Mouse (Mus musculus): ENCODE results near the gene Sfxn5. TPM values are rescaled to one million over a fixed set of nuclear protein-coding genes. Genes with fewer than 3 reads are reported as not detected.

Gene Sfxn5
- polyA plus RNA-seq, 1 experiment, result 0.72 TPM

GRCm38 (mm10) chr6:85227520-85227919, 105.7 kb downstream of the Sfxn5 start:
- TF ChIP-seq GATA1 (IDR thresholded peaks at IDR 0.05; ENCODE audit: borderline replicate concordance, low read length) (no peak), FLI1 (IDR thresholded peaks at IDR 0.05; ENCODE audit: low read length) (no peak)
- H3K9me3 ChIP-seq, result no peaks in the 10 kb centered on the region
- peaks cover 53% of the 10 kb centered on the region for H3K27me3 ChIP-seq (replicated peaks)
- no peaks in the 10 kb centered on the region for H3K36me3 ChIP-seq (replicated peaks; ENCODE audit: low read length)
- H3K4me1 ChIP-seq, result no peaks in the 10 kb centered on the region
- no peak overlapping the region for H3K4me3 ChIP-seq (replicated peaks)

DNA sequence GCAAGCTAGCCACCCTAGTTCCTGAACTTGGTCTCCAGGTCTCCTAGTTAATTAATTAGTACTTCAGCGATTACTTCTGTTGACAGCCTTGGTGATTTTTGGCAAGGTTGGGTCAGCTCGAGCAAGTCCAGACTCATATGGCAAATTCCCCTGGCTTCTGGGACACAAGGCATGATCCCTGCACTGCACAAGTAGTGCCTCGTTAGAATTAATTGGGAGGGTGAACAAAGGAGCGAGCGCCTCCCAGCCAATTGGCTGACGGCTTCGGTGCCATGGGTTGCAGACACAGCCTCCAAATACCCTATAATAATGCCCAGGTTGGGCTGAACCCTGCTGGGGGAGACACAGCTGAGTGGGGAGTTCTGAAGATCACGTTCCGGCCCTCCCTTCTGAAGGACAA, 106.7 kb downstream of the Sfxn5 start:
- no peaks in the 10 kb centered on the region for H3K36me3 ChIP-seq (replicated peaks; ENCODE audit: low read length)
- H3K9me3 ChIP-seq, result no peaks in the 10 kb centered on the region

GRCm38 (mm10) chr6:85224442-85224891, 108.8 kb downstream of the Sfxn5 start:
- Histone ChIP-seq H3K27me3 (replicated peaks) (peaks cover 48% of the 10 kb centered on the region), H3K36me3 (replicated peaks; ENCODE audit: low read length) (no peaks in the 10 kb centered on the region), H3K9me3 (no peaks in the 10 kb centered on the region), H3K4me1 (no peaks in the 10 kb centered on the region), H3K4me3 (replicated peaks) (no peak overlapping the region)
- TF ChIP-seq GATA1 (IDR thresholded peaks at IDR 0.05; ENCODE audit: borderline replicate concordance, low read length), result no peak
- no peak for TF ChIP-seq FLI1 (IDR thresholded peaks at IDR 0.05; ENCODE audit: low read length)

More for the DNA sequence above, 106.7 kb downstream of the Sfxn5 start:
- Histone ChIP-seq H3K4me1 (no peaks in the 10 kb centered on the region), H3K27me3 (replicated peaks) (peaks cover 48% of the 10 kb centered on the region), H3K4me3 (replicated peaks) (no peak overlapping the region)
- TF ChIP-seq GATA1 (IDR thresholded peaks at IDR 0.05; ENCODE audit: borderline replicate concordance, low read length) (no peak), FLI1 (IDR thresholded peaks at IDR 0.05; ENCODE audit: low read length) (no peak)

GRCm38 (mm10) chr6:85223498-85224150, 109.6 kb downstream of the Sfxn5 start:
- H3K4me1 ChIP-seq, result no peaks in the 10 kb centered on the region
- peaks cover 47% of the 10 kb centered on the region for H3K27me3 ChIP-seq (replicated peaks)
- H3K36me3 ChIP-seq (replicated peaks; ENCODE audit: low read length), result no peaks in the 10 kb centered on the region
- H3K9me3 ChIP-seq, result no peaks in the 10 kb centered on the region
- no peak for TF ChIP-seq GATA1 (IDR thresholded peaks at IDR 0.05; ENCODE audit: borderline replicate concordance, low read length)
- TF ChIP-seq FLI1 (IDR thresholded peaks at IDR 0.05; ENCODE audit: low read length), result no peak
- no peak overlapping the region for H3K4me3 ChIP-seq (replicated peaks)

DNA sequence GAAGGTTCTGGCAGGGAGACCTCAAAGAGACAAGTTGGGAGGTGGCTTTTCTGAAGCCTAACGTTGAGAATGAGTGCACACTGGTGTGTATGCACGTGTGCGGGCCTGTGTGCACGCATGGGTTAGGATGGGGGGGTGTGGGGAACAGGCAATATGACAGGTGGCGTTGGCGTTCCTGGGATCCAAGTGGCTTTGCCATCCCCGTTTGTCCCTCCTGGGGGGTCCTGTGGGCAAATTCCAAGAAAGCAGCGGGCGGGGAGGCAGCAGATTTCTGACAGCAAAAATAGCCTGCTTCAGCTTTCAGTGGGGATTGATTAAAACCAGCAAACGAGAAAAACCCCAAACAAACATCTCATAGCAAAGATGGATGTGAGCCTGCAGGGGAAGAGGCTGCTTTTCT, 110.7 kb downstream of the Sfxn5 start:
- Histone ChIP-seq H3K4me3 (replicated peaks) (no peak overlapping the region), H3K27me3 (replicated peaks) (peaks cover 46% of the 10 kb centered on the region), H3K4me1 (no peaks in the 10 kb centered on the region), H3K36me3 (replicated peaks; ENCODE audit: low read length) (no peaks in the 10 kb centered on the region), H3K9me3 (no peaks in the 10 kb centered on the region)
- no peak for TF ChIP-seq FLI1 (IDR thresholded peaks at IDR 0.05; ENCODE audit: low read length)
- TF ChIP-seq GATA1 (IDR thresholded peaks at IDR 0.05; ENCODE audit: borderline replicate concordance, low read length), result no peak

DNA sequence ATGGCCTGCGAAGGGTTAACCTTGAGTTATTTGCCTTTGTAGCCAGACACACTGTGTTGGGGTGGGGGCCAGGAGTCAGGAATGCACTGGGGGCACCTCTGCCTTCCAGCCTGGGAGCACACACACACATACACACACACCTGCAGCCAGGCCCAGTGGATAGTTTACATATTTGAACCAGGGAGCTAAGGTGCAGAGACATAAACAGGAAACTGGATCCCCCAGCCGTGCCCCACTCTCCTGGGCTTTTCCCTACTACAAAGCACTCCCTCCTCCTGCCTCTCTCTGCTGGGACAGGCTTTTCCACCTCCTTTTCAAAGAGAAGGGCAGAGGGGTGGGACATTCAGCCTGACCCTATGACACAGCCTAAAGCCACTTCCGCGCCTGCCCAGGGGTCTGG, 112.3 kb downstream of the Sfxn5 start:
- Histone ChIP-seq H3K4me3 (replicated peaks) (no peak overlapping the region), H3K27me3 (replicated peaks) (peaks cover 46% of the 10 kb centered on the region), H3K4me1 (no peaks in the 10 kb centered on the region), H3K36me3 (replicated peaks; ENCODE audit: low read length) (no peaks in the 10 kb centered on the region), H3K9me3 (no peaks in the 10 kb centered on the region)
- no peak for TF ChIP-seq FLI1 (IDR thresholded peaks at IDR 0.05; ENCODE audit: low read length)
- TF ChIP-seq GATA1 (IDR thresholded peaks at IDR 0.05; ENCODE audit: borderline replicate concordance, low read length), result no peak

- no peak overlapping the region for H3K4me3 ChIP-seq (replicated peaks)
- H3K36me3 ChIP-seq (replicated peaks; ENCODE audit: low read length), result no peaks in the 10 kb centered on the region
- H3K4me1 ChIP-seq, result no peaks in the 10 kb centered on the region
- TF ChIP-seq FLI1 (IDR thresholded peaks at IDR 0.05; ENCODE audit: low read length) (no peak), GATA1 (IDR thresholded peaks at IDR 0.05; ENCODE audit: borderline replicate concordance, low read length) (no peak)
- H3K27me3 ChIP-seq (replicated peaks), result peaks cover 42% of the 10 kb centered on the region
- H3K9me3 ChIP-seq, result no peaks in the 10 kb centered on the region
Measured at GRCm38 (mm10) chr6:85219706-85220105, 113.5 kb downstream of the Sfxn5 start.

GRCm38 (mm10) chr6:85218684-85219445, 114.4 kb downstream of the Sfxn5 start:
- Histone ChIP-seq H3K4me3 (replicated peaks) (no peak overlapping the region), H3K4me1 (no peaks in the 10 kb centered on the region), H3K9me3 (no peaks in the 10 kb centered on the region), H3K27me3 (replicated peaks) (peaks cover 47% of the 10 kb centered on the region), H3K36me3 (replicated peaks; ENCODE audit: low read length) (no peaks in the 10 kb centered on the region)
- no peak for TF ChIP-seq GATA1 (IDR thresholded peaks at IDR 0.05; ENCODE audit: borderline replicate concordance, low read length)
- no peak for TF ChIP-seq FLI1 (IDR thresholded peaks at IDR 0.05; ENCODE audit: low read length)

DNA sequence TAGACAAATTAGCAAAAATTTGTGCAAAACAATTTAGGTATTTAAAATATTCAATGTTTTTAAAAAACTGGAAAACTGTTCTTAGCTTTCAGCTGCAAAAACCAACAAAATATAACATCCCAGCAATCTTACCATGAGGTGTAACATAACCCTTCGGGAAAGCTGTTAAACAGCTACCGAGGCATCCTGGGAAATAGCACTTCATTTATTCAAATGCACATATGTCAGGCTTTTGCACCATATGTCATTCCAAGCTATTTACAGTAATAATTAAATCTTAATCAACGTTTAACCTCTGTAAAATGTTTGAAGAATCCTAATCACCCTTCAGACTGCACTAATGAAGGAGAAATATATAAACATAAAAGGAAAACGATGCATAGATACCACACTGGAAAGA, 115.0 kb downstream of the Sfxn5 start:
- no peak for TF ChIP-seq FLI1 (IDR thresholded peaks at IDR 0.05; ENCODE audit: low read length)
- no peak for TF ChIP-seq GATA1 (IDR thresholded peaks at IDR 0.05; ENCODE audit: borderline replicate concordance, low read length)
- no peaks in the 10 kb centered on the region for H3K4me1 ChIP-seq
- peaks cover 48% of the 10 kb centered on the region for H3K27me3 ChIP-seq (replicated peaks)
- H3K4me3 ChIP-seq (replicated peaks), result no peak overlapping the region
- no peaks in the 10 kb centered on the region for H3K9me3 ChIP-seq
- H3K36me3 ChIP-seq (replicated peaks; ENCODE audit: low read length), result no peaks in the 10 kb centered on the region

DNA sequence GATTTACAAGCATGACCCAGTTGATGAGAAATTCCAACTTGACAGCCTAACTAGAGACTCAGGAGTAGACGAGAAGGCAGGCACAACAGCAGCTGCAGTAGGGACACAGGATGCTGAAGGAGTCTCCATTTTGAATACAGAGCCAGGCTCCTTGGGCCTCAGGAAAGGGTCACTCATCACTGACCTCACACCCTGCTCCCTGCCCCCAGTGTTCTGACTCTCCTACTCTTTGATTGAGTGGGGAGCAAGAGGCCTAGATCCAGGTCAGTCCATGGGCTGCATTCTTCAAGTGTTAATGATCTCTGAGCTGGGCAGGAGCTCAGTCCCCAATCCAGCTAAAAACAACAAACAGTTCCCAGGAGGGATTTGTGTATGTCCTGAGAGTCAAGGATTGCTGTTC, 122.5 kb downstream of the Sfxn5 start:
- Histone ChIP-seq H3K9me3 (no peaks in the 10 kb centered on the region), H3K36me3 (replicated peaks; ENCODE audit: low read length) (no peaks in the 10 kb centered on the region), H3K4me1 (peaks cover 6% of the 10 kb centered on the region; the same call in 1 of the 2 replicates), H3K27me3 (replicated peaks) (peaks cover 67% of the 10 kb centered on the region), H3K4me3 (replicated peaks) (no peak overlapping the region)
- TF ChIP-seq GATA1 (IDR thresholded peaks at IDR 0.05; ENCODE audit: borderline replicate concordance, low read length), result no peak
- TF ChIP-seq FLI1 (IDR thresholded peaks at IDR 0.05; ENCODE audit: low read length), result no peak
